Mouse (Mus musculus): ENCODE data around the gene Foxc1. TPM values are rescaled to one million over a fixed set of nuclear protein-coding genes. Genes with fewer than 3 reads are reported as not detected.

The Foxc1 gene
- total RNA-seq (2021): 1 to 10 TPM; 9.3 to 9.4 TPM
- long read RNA-seq, experiment 1, full-length matches to known transcripts: 11 of 11 reads
- long read RNA-seq, experiment 1, partial matches to known transcripts: 0 of 11 reads
- long read RNA-seq, experiment 1, other reads (novel, unspliced or antisense): 0 of 11 reads
- long read RNA-seq, experiment 2, full-length matches to known transcripts: 1 of 1 reads
- long read RNA-seq, experiment 2, partial matches to known transcripts: 0 of 1 reads
- long read RNA-seq, experiment 2, other reads (novel, unspliced or antisense): 0 of 1 reads

- peak; percentile 95 for DNase-seq
Observed at GRCm38 (mm10) chr13:31806428-31806832, at the start of gene Foxc1. Foxc1 (plus strand) TSS chr13:31806633.

- DNase-seq: no peak
Observed at GRCm38 (mm10) chr13:31760411-31760810, 46.0 kb upstream of the Foxc1 start.

- no peak for DNase-seq
Observed at GRCm38 (mm10) chr13:31761057-31761456, 45.4 kb upstream of the Foxc1 start.

- DNase-seq: no peak
Observed at GRCm38 (mm10) chr13:31764419-31764818, 42.0 kb upstream of the Foxc1 start.

- DNase-seq: no peak
Observed at GRCm38 (mm10) chr13:31765564-31765963, 40.9 kb upstream of the Foxc1 start.

- no peak for DNase-seq
Observed at GRCm38 (mm10) chr13:31772882-31773281, 33.6 kb upstream of the Foxc1 start.

- no peak for DNase-seq
Observed at GRCm38 (mm10) chr13:31775762-31776161, 30.7 kb upstream of the Foxc1 start.

- DNase-seq: peak in 1 of 2 experiments; percentile 28
Observed at GRCm38 (mm10) chr13:31779281-31779981, 27.0 kb upstream of the Foxc1 start.

- no peak for DNase-seq
Observed at GRCm38 (mm10) chr13:31780299-31780698, 26.1 kb upstream of the Foxc1 start.

- DNase-seq: no peak
Observed at GRCm38 (mm10) chr13:31782063-31782462, 24.4 kb upstream of the Foxc1 start.

GRCm38 (mm10) chr13:31784757-31785156, 21.7 kb upstream of the Foxc1 start:
- DNase-seq: no peak

- peak; percentile 54 to 66 for DNase-seq
Observed at GRCm38 (mm10) chr13:31792480-31793132, 13.8 kb upstream of the Foxc1 start.

GRCm38 (mm10) chr13:31793163-31793562, 13.3 kb upstream of the Foxc1 start:
- DNase-seq: no peak

GRCm38 (mm10) chr13:31797346-31797745, 9.1 kb upstream of the Foxc1 start:
- no peak for DNase-seq

GRCm38 (mm10) chr13:31798075-31798474, 8.4 kb upstream of the Foxc1 start:
- DNase-seq: no peak

- DNase-seq: peak; percentile 93 to 95
Observed at GRCm38 (mm10) chr13:31800581-31801576, 5.6 kb upstream of the Foxc1 start.

- DNase-seq: no peak
Observed at GRCm38 (mm10) chr13:31801703-31802305, 4.6 kb upstream of the Foxc1 start.

GRCm38 (mm10) chr13:31802447-31802846, 4.0 kb upstream of the Foxc1 start:
- no peak for DNase-seq

GRCm38 (mm10) chr13:31803166-31804093, 3.0 kb upstream of the Foxc1 start:
- no peak for DNase-seq

GRCm38 (mm10) chr13:31804571-31804970, 1.9 kb upstream of the Foxc1 start:
- no peak for DNase-seq
